Mouse (Mus musculus): ENCODE measurements around the gene Nf2.

Gene Nf2

DNA sequence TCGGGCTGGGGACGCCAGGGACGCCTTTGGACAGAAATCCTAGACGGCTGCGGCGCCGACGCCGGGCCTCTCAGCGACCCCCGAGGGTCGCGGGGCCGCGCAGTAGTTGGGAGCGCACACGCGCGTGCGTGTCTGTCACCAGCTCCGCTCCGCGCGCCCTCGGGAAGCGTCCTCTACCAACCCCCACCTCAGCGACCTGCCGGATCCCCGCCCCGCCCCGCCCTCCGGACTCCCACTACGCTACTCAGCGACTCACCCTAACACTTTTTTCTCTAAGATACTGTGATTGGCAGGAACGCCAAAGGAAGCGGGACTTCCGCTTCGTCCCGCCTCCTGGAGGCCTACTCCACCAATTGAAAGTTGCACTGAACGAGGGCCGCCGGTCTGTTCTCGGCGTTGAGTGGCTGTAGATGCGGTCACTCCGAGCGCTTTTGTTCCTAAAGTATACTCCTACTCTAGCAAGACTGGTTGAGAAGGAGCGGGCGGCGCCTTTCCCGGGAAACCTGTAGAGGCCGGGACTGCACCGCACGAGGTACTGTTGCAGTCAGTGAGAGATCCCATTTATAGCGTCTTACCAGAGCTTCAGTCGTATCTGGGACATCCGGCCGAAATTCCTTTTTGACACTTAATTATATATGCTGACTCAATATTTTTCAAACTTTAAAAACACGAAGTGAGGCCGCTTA lies at the start of gene Nf2:
TSS of gene Nf2 (minus strand) at position 279 of the 686 bp plus-strand sequence.
- DNase-seq (ENCODE audit: low spot score in 2 of 2), result peak; percentile 99 to 100

GRCm38 (mm10) chr11:4894848-4895816 lies 45.8 kb upstream of the Nf2 start, which contains the start of gene Thoc5:
Thoc5 (plus strand) TSS chr11:4895320.
- DNase-seq (ENCODE audit: low spot score in 2 of 2), result peak; percentile 90 to 92

DNA sequence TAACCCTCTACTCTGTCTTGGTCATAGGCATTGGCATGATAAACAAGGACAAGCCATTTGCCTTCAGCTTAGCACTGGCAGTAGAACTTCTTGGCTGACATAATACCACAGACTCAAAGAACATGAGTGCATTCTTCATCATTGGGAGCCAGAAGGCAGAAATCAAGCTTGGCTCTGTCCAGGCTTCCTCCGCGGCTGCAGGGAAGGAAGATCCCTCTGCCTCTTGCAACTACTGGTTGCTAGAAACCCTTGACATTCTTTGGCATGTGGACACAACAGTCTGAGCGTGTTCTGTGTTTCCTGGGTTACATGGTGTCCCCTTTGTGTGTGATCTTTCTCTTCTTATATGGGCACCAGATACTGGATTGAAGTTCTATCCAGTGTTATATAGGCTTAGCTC lies 37.7 kb upstream of the Nf2 start:
- DNase-seq (ENCODE audit: low spot score in 2 of 2), result no peak

DNA sequence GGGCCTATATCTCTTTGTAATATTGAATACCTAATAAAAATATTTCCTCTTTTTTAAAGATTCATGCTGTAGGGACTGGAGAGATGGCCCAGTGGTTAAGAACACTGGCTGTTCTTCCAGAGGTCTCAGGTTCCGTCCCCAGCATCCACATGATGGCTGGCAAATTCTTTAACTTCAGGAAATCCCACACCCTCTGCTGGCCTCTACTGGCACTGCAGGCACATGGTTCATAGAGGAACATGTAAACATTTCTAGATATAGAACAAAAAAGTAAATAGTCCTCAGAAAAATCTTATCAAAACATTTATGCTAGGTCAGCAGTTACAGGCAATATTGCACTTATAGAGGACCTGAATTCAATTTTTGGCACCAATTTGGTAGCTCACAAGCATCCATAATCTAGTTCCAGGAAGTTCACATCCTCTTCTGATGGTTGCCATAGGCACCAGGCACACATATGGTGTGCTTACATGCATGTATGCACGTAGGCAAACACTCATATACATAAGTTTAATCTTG lies 36.1 kb upstream of the Nf2 start:
- DNase-seq (ENCODE audit: low spot score in 2 of 2), result peak; percentile 47 to 58

- DNase-seq (ENCODE audit: low spot score in 2 of 2), result no peak
Observed at GRCm38 (mm10) chr11:4882892-4883627, 33.7 kb upstream of the Nf2 start.

DNA sequence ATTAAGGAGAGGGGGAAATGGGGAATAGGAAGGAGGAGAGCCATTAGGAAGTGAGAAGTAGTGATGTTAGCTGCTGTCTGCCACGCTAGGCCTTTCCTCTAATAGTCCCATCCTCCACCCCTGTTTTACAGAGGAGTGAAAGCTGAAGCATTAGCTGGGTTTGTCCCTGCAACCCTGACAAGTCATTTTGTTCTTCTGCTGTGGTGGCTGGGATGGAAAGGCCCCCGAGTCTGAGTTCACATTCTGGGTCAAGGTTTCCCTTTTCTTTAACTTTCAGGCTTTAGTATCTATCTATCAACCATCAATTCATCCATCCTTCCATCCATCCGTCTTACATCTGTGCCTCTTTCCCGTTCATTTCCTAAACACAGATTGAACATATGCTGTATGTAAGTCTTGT lies 31.8 kb upstream of the Nf2 start:
- DNase-seq (ENCODE audit: low spot score in 2 of 2), result no peak

- DNase-seq (ENCODE audit: low spot score in 2 of 2), result peak in 1 of 2 experiments; percentile 30
Observed at GRCm38 (mm10) chr11:4874551-4874950, 25.2 kb upstream of the Nf2 start.

- DNase-seq (ENCODE audit: low spot score in 2 of 2), result peak; percentile 90 to 92
Observed at GRCm38 (mm10) chr11:4873755-4874475, 24.6 kb upstream of the Nf2 start, which contains the start of gene Nipsnap1. Nipsnap1 (plus strand) TSS chr11:4873951.

DNA sequence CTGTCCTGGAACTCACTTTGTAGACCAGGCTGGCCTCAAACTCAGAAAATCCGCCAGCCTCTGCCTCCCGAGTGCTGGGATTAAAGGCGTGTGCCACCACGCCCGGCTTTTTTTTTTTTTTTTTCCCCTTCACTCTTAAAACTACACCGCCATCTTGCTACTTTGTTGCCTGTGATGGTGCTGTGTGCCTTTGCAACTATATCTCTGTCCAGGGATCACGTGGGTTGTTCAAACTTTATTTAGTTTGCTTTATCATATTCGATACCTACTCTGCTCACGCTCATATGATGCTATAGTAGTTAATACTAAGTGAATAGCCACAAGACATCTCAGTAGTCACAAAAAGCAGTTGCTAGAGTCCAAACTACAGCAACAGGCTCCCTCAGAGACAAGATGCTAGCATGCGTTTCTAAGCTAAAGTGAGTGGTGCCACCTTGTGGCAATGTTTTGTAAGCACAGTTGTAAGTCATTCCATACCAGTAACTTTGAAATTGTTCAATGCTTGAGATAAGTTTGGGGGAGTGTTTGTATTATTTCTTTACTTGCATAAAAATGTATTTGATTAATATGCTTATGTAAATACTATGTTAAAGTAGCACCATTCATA lies 16.4 kb upstream of the Nf2 start:
- DNase-seq (ENCODE audit: low spot score in 2 of 2), result peak; percentile 76 to 84

GRCm38 (mm10) chr11:4862730-4863129 lies 13.4 kb upstream of the Nf2 start:
- DNase-seq (ENCODE audit: low spot score in 2 of 2), result no peak

- no peak for DNase-seq (ENCODE audit: low spot score in 2 of 2)
Observed at GRCm38 (mm10) chr11:4861816-4862604, 12.7 kb upstream of the Nf2 start.

GRCm38 (mm10) chr11:4860986-4861385 lies 11.7 kb upstream of the Nf2 start:
- no peak for DNase-seq (ENCODE audit: low spot score in 2 of 2)

- no peak for DNase-seq (ENCODE audit: low spot score in 2 of 2)
Observed at GRCm38 (mm10) chr11:4858416-4858815, 9.1 kb upstream of the Nf2 start.

DNA sequence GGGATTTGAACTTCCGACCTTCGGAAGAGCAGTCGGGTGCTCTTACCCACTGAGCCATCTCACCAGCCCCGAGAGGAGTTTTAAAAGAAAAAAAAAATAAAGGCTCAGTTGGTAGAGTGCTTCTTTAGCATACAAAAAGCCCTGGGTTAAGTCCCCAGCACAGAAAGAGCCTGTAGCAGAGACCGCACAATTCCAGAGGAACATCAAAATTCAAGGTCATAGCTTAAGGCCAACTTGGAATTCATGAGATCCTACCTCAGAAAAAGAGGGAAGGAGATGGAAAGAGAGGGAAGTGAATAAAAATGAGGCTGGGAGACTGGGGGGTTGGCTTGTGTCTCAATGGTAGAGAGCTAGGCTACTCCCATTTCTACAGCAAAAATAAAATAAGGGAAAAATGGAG lies 4.8 kb upstream of the Nf2 start:
- no peak for DNase-seq (ENCODE audit: low spot score in 2 of 2)

DNA sequence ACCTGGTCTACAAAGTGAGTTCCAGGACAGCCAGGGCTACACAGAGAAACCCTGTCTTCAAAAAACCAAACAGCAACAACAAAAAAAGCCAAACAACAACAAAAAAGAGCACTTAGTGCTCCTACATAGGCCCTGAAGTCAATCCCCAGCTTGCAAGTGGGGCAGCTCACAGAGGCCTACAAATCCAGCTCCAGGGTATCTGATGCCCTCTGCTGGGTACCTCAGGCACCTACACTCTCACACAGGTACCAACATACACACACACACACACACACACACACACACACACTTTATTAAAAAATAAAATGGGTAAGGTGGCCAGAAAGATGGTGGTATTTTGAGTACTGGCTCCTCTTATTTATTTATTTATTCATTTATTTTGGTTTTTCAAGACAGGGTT lies 3.7 kb upstream of the Nf2 start:
- DNase-seq (ENCODE audit: low spot score in 2 of 2), result no peak

- DNase-seq (ENCODE audit: low spot score in 2 of 2), result no peak
Observed at GRCm38 (mm10) chr11:4850404-4850803, 1.1 kb upstream of the Nf2 start.

DNA sequence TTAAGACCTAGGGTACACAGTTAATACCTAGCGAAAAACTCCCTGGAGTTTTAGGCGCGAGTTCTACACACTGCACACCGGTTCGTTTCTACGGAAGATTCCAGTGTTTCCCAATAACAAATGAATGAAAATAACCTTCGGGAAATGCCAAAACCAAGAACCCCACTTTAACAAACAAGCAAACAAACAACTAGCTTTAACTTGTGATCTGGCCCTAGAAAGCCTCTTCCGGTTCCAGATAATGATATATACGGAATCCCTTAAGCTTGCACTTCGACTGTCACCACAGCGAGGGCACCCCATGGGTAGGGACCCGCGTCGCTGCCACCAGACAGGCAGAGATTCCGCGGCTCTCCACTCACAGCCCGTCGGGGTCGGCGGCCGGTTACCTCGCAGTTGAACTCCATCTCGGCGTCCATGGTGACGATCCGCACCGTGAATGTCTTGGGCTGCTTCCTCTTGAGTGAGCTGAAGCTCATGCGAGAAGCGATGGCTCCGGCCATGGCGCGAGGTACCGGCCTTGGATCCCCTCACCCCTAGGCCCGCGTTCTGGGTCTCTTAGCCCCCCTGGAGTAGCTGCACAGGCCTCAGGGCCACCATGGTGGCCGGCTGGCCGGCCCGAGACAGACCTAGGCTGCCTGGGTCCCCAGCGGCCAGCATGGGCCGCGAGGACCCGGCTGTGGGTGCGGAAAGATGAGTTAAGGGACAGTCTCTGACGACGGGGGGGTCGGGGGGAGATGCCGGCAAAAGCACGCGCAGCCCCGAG lies 670 bp downstream of the Nf2 start:
- peak; percentile 40 to 42 for DNase-seq (ENCODE audit: low spot score in 2 of 2)

DNA sequence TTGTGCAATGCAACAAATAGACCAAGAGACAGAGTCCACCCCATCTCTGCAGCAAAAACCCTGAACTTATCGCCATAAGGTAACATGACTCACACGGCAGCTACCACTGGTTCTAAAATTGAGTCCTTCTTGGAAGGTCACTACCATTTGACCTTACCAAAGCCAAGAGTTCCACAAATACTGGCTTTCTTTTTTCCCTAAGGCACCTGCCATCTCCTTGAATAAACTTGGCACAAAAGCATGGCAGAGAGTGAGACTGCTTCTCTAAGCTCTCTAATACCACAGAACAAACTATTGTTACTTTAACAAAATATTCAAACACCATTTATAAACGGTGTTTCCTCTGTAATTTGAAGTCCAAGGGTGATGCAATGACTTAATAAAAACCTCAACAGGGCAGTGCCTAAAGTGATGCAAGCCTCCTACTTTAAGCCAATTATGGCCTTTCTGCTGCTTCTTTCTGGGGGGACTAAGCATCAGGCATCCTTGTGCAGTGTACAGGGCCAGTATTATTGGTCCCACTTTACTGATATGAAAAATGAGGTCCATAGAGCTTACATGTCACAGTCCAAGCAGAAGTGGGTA lies 8.3 kb downstream of the Nf2 start:
- DNase-seq (ENCODE audit: low spot score in 2 of 2), result no peak

DNA sequence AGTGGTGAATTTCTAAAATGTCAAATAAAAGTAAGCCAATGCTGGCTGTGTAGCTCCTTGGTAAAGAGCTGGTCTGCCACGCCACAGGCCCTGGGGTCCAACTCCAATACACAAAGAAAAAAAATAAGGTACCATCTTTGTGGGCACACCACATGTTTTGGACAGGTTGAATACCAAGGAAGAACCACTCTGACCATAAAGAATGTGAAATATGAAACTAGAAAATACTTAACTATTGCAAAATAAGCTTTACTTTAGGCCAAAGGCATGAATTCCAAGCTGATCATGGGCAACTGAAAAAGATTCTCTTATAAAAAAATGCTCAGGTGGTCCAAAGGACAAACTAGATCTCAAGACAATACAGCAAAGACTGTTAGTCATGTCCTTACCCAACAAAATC lies 11.1 kb downstream of the Nf2 start:
- no peak for DNase-seq (ENCODE audit: low spot score in 2 of 2)

Measured in right cerebral cortex, postnatal 10 days (tissue).